Mouse (Mus musculus) CD8-positive naive resting alpha-beta T cell, adult 2 months (primary cell): ENCODE data around the gene Gm21518.
"Not testable (repeated sequence)": the region's sequence is repeated elsewhere in the genome, so short reads cannot be mapped to it uniquely, and the experiment has no call there.

Source experiments
- DNase-seq, 2 experiments: peaks; one replicate each; pipeline ENCODE4 v3.0.0; 2022; ENCODE audit warnings: low read depth in 2 of 2, low spot score in 2 of 2

The Gm21518 gene

DNA sequence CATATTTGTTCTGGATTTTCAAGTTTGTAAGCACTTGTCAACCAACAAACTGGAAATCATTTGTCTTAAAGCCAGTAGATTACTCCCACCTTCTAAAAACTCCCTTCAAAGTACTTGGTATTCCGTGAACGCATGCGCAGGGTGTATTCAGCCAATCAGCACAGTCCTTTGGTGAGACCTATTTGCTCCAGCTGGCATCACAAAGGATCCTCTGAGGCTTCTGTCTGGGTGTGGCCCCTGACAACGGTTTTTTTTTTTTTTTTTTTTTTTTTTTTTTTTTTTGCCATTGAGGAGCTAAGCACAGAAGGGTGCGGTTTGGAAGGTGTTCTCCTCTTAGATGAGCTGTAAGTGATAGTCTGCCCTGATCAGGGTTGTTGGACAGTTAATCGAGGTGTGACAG lies at the start of gene Gm21518:
Gm21518 (plus strand) TSS at position 301 of the 400 bp plus-strand sequence.
- not testable (repeated sequence) for DNase-seq
